In genomic region chr3:126998742-126999112, GRCm38 (mm10) we compare ENCODE assay signal across 9 mouse cellular contexts.
DNase-seq lines count a peak whose midpoint lies in the region; ATAC-seq and TF ChIP-seq lines count a peak whose summit lies in the region.
"Had no signal": no experiment of that assay in that cellular context is flagged by ENCODE, and none has a peak within 500 bp of the region (broad histone marks: within the 10 kb centered on the region; RNA-seq: fewer than 3 reads in every experiment).

No protein-coding gene starts in this region.

- 10% methylated on average over 8 of the region's 8 CpGs for WGBS in lung, embryonic 14.5 days
- 2% methylated on average over 8 of the region's 8 CpGs for WGBS in forebrain, embryonic 14.5 days
- WGBS in limb, embryonic 12.5 days = 7% methylated on average over 8 of the region's 8 CpGs
- 21% methylated on average over 8 of the region's 8 CpGs for WGBS in small intestine, adult 2 months

- no peak for TF ChIP-seq CTCF in lung, embryonic 14.5 days (IDR thresholded peaks at IDR 0.05; ENCODE audit: low read depth)
- TF ChIP-seq CTCF in small intestine, adult 2 months (IDR thresholded peaks at IDR 0.05; ENCODE audit: extremely low read depth, insufficient read length, insufficient replicate concordance, low read depth, low read length) = no peak

- H3K4me3 ChIP-seq in lung, embryonic 14.5 days (ENCODE audit: low read depth, low read length) = peak overlapping the region; percentile 19
- H3K4me3 ChIP-seq in forebrain, embryonic 14.5 days (ENCODE audit: low read depth, low read length) = no peak overlapping the region
- H3K4me3 ChIP-seq in limb, embryonic 12.5 days (replicated peaks) = peak overlapping the region; percentile 31
- peak overlapping the region; percentile 12; the same call in 1 of the 2 replicates for H3K4me3 ChIP-seq in small intestine, adult 2 months (ENCODE audit: low read depth, low read length)

- no peaks in the 10 kb centered on the region for H3K36me3 ChIP-seq in lung, embryonic 14.5 days (ENCODE audit: insufficient read depth)
- peaks cover 16% of the 10 kb centered on the region for H3K36me3 ChIP-seq in forebrain, embryonic 14.5 days (ENCODE audit: control insufficient read depth, insufficient read depth, low read length)
- no peaks in the 10 kb centered on the region for H3K36me3 ChIP-seq in limb, embryonic 12.5 days
- no peaks in the 10 kb centered on the region for H3K36me3 ChIP-seq in small intestine, adult 2 months (ENCODE audit: control insufficient read depth, insufficient read depth, low read length)

- TF ChIP-seq POLR2A in small intestine, adult 2 months (IDR thresholded peaks at IDR 0.05; ENCODE audit: low read depth, low read length) = no peak

- H3K4me2 ChIP-seq in lung, embryonic 14.5 days = peak overlapping the region; percentile 59
- H3K4me2 ChIP-seq in forebrain, embryonic 14.5 days (ENCODE audit: low read length) = peak overlapping the region; percentile 52
- H3K4me2 ChIP-seq in limb, embryonic 12.5 days = peak overlapping the region; percentile 64

- H3K27ac ChIP-seq in lung, embryonic 14.5 days (ENCODE audit: low read depth) = peak overlapping the region; percentile 72; the same call in 1 of the 2 replicates
- H3K27ac ChIP-seq in forebrain, embryonic 14.5 days (ENCODE audit: low read depth, low read length) = peak overlapping the region; percentile 88
- peak overlapping the region; percentile 74; the same call in 1 of the 2 replicates for H3K27ac ChIP-seq in limb, embryonic 12.5 days
- H3K27ac ChIP-seq in small intestine, adult 2 months (ENCODE audit: insufficient read depth, low read depth, low read length) = no peak overlapping the region

- H3K4me1 ChIP-seq in lung, embryonic 14.5 days (ENCODE audit: insufficient read depth) = no peaks in the 10 kb centered on the region; the same call in 1 of the 2 replicates
- H3K4me1 ChIP-seq in forebrain, embryonic 14.5 days (ENCODE audit: control insufficient read depth, insufficient read depth, low read length) = peaks cover 27% of the 10 kb centered on the region
- peaks cover 25% of the 10 kb centered on the region for H3K4me1 ChIP-seq in limb, embryonic 12.5 days (replicated peaks)
- H3K4me1 ChIP-seq in small intestine, adult 2 months (ENCODE audit: control insufficient read depth, insufficient read depth, insufficient read length, low read length) = no peaks in the 10 kb centered on the region

- ATAC-seq in lung, embryonic 14.5 days (ENCODE audit: insufficient read depth) = peak; percentile 53
- peak; percentile 13; the same call in 1 of the 2 replicates for ATAC-seq in forebrain, embryonic 14.5 days
- ATAC-seq in limb, embryonic 12.5 days (ENCODE audit: insufficient number of reproducible peaks, insufficient read depth, low FRiP score, low TSS enrichment, low read depth) = no peak
- no peak for ATAC-seq in monocyte, adult 5-6 weeks (replicated peaks; ENCODE audit: insufficient number of reproducible peaks, low FRiP score, low TSS enrichment, poor library complexity, severe bottlenecking)

- H3K27me3 ChIP-seq in lung, embryonic 14.5 days (ENCODE audit: insufficient read depth, low read length) = no peaks in the 10 kb centered on the region
- H3K27me3 ChIP-seq in forebrain, embryonic 14.5 days (replicated peaks; ENCODE audit: control insufficient read depth, insufficient read depth, low read length) = no peaks in the 10 kb centered on the region
- H3K27me3 ChIP-seq in limb, embryonic 12.5 days = no peaks in the 10 kb centered on the region
- H3K27me3 ChIP-seq in small intestine, adult 2 months (ENCODE audit: control insufficient read depth, insufficient read depth, low read length) = no peaks in the 10 kb centered on the region

- no peaks in the 10 kb centered on the region for H3K9me3 ChIP-seq in lung, embryonic 14.5 days (ENCODE audit: low read depth, low read length)
- no peaks in the 10 kb centered on the region for H3K9me3 ChIP-seq in forebrain, embryonic 14.5 days (replicated peaks; ENCODE audit: control insufficient read depth, low read length)
- H3K9me3 ChIP-seq in limb, embryonic 12.5 days = no peaks in the 10 kb centered on the region

- H3K9ac ChIP-seq in lung, embryonic 14.5 days = 0 out of 2 replicates have a peak overlapping the region, but pooled peaks have one; percentile 42
- H3K9ac ChIP-seq in forebrain, embryonic 14.5 days (ENCODE audit: low read length) = peak overlapping the region; percentile 57; the same call in 1 of the 2 replicates
- peak overlapping the region; percentile 34; the same call in 1 of the 2 replicates for H3K9ac ChIP-seq in limb, embryonic 12.5 days (replicated peaks)

- peak; percentile 7 for DNase-seq in lung, embryonic 14.5 days
- no peak for DNase-seq in lung, postnatal 10 days
- DNase-seq in forebrain, embryonic 14.5 days (ENCODE audit: low spot score) = no peak
- DNase-seq in embryo, embryonic 10.5 days (ENCODE audit: low spot score) = no peak
- DNase-seq: kidney, adult 9 months; thymus, postnatal 36 days had no signal

Comparison
In these comparisons a context has a peak if more than half of its experiments do, and no peak if none do; other contexts are left out.
1. ATAC-seq: peak in lung, embryonic 14.5 days (single experiment) and forebrain, embryonic 14.5 days (single experiment); none in limb, embryonic 12.5 days (single experiment) and monocyte, adult 5-6 weeks (single experiment).
2. Peak in every context shown above with its lines, with median percentiles within 50 percentile points of each other: H3K4me2 ChIP-seq and H3K9ac ChIP-seq.